Mouse (Mus musculus) lung, postnatal 0 days (tissue): ENCODE data around the gene Arfgap3. TPM values are rescaled to one million over a fixed set of nuclear protein-coding genes. Genes with fewer than 3 reads are reported as not detected.

Source experiments
- ATAC-seq: fragments of 200-750 bp; cut with Nextera tagmentation; 2 replicates; pipeline ENCODE4 v1.8.0; 2017; ENCODE audit warnings: moderate library complexity
- DNase-seq: peaks from one replicate; pipeline ENCODE4 v3.0.0-alpha.2; 2016; ENCODE audit warnings: low spot score
- H3K27ac ChIP-seq: fragments of 300-500 bp; sonication (generic); 2 replicates; pipeline ENCODE4 v1.5.1; 2014; ENCODE audit warnings: antibody characterized with exemption, mild to moderate bottlenecking, low read length, mixed read lengths
- H3K27me3 ChIP-seq: fragments of 300-500 bp; sonication (generic); replicated peaks from 2 replicates; pipeline ENCODE4 v1.6.1; 2014; ENCODE audit warnings: low read length, mixed read lengths; ENCODE audit not compliant: insufficient read depth
- H3K36me3 ChIP-seq: fragments of 300-500 bp; sonication (generic); 2 replicates; pipeline ENCODE4 v1.6.1; 2014; ENCODE audit warnings: low read length, mixed read lengths; ENCODE audit not compliant: insufficient read depth
- H3K4me1 ChIP-seq: fragments of 300-500 bp; sonication (generic); 2 replicates; pipeline ENCODE4 v1.6.1; 2014; ENCODE audit warnings: antibody characterized with exemption, low read depth, low read length, mixed read lengths; ENCODE audit not compliant: insufficient read depth
- H3K4me2 ChIP-seq: fragments of 300-500 bp; sonication (generic); replicated peaks from 2 replicates; pipeline ENCODE4 v1.6.1; 2014; ENCODE audit warnings: low read depth, mild to moderate bottlenecking, low read length, moderate library complexity, mixed read lengths
- H3K4me3 ChIP-seq: fragments of 300-500 bp; sonication (generic); 2 replicates; pipeline ENCODE4 v1.5.1; 2014; ENCODE audit warnings: low read depth, low read length
- H3K9ac ChIP-seq: fragments of 300-500 bp; sonication (generic); replicated peaks from 2 replicates; pipeline ENCODE4 v1.6.1; 2014; ENCODE audit warnings: low read depth, mild to moderate bottlenecking
- H3K9me3 ChIP-seq: fragments of 300-500 bp; sonication (generic); 2 replicates; pipeline ENCODE4 v1.6.1; 2016; ENCODE audit warnings: low read length, mixed read lengths
- CTCF ChIP-seq: IDR thresholded peaks from 2 replicates; pipeline ENCODE4 v1.5.1; 2016; ENCODE audit warnings: antibody characterized with exemption, mild to moderate bottlenecking
- EP300 ChIP-seq: IDR thresholded peaks from 2 replicates; pipeline ENCODE4 v1.6.1; 2016; ENCODE audit warnings: antibody characterized with exemption, mild to moderate bottlenecking, control low read depth
- WGBS: fragments of 180-500 bp; shearing (Covaris S2); extraction: QIAGEN DNeasy Blood & Tissue Kit; methylation state at CpG from one replicate; pipeline ENCODE4 v1.1.7; 2014; 5-methylcytosine and 5-hydroxymethylcytosine counted together
- polyA plus RNA-seq: library from polyadenylated mRNA; unstranded; fragments of >200 nt; fragmentation: Nextera tagmentation; extraction: Ambion mirVana; gene quantifications from 2 replicates; pipeline ENCODE4 v1.2.1, GENCODE M21; 2015

Arfgap3 gene
- polyA plus RNA-seq, 1 experiment from 2014 or later, result 44.2 TPM

GRCm38 (mm10) chr15:83299916-83300582, 50.0 kb downstream of the Arfgap3 start:
- Histone ChIP-seq H3K27me3 (no peaks in the 10 kb centered on the region), H3K4me1 (peaks cover 11% of the 10 kb centered on the region; the same call in 1 of the 2 replicates), H3K36me3 (0 out of 2 replicates have a peak, but pooled peaks cover 8% of the 10 kb centered on the region), H3K4me3 (no peak overlapping the region), H3K9ac (no peak overlapping the region), H3K9me3 (no peaks in the 10 kb centered on the region), H3K27ac (peak overlapping the region; percentile 68), H3K4me2 (no peak overlapping the region)
- peak; percentile 58 for DNase-seq
- 51% methylated on average over 10 of the region's 10 CpGs for WGBS
- peak; percentile 25 for ATAC-seq
- peak; percentile 56; the same call in 1 of the 2 replicates for TF ChIP-seq EP300
- no peak for TF ChIP-seq CTCF

DNA sequence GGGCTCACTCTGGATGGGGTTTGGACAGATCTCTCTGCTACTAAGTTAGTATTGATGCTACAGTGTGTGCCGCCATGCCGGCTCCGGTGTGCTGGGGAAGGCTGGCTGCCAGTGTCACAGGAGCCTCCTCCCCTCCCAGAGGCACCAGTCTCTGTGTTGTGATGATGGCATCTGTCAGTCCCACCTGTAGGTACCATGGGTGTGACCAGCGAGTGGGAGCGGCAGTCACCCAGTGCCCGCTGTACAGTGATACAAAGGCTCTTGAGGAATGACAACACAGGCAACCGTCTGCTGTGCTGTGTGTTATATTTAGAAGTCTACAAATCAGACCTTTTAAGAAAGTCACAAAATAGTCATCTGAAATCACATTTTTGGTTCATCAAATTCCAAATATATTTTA, 50.6 kb downstream of the Arfgap3 start:
- no peak overlapping the region for H3K27ac ChIP-seq
- 0 out of 2 replicates have a peak, but pooled peaks cover 8% of the 10 kb centered on the region for H3K36me3 ChIP-seq
- no peak for TF ChIP-seq CTCF
- no peak for TF ChIP-seq EP300
- no peak for DNase-seq
- H3K27me3 ChIP-seq, result no peaks in the 10 kb centered on the region
- H3K9ac ChIP-seq, result no peak overlapping the region
- ATAC-seq, result no peak
- WGBS, result 89% methylated on average over 7 of the region's 7 CpGs
- peaks cover 11% of the 10 kb centered on the region; the same call in 1 of the 2 replicates for H3K4me1 ChIP-seq
- H3K4me3 ChIP-seq, result no peak overlapping the region
- no peaks in the 10 kb centered on the region for H3K9me3 ChIP-seq
- no peak overlapping the region for H3K4me2 ChIP-seq

DNA sequence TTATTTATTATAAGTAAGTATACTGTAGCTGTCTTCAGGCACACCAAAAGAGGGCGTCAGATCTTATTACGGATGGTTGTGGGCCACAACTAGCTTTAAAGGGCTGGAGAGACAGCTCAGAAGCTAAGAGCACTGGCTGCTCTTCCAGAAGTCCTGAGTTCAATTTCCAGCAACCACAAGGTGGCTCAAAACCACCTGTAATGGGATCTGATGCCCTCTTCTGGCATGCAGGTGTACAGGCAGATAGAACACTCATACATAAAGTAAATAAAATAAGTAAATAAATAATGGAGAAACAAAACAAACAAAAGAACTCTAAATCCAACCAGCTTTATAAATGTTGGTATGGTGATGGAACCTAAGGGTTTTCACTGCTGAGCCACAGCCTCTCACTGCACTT, 51.2 kb downstream of the Arfgap3 start:
- ATAC-seq (no peak), DNase-seq (no peak)
- Histone ChIP-seq H3K27ac (no peak overlapping the region), H3K36me3 (0 out of 2 replicates have a peak, but pooled peaks cover 8% of the 10 kb centered on the region), H3K4me2 (no peak overlapping the region), H3K4me1 (peaks cover 7% of the 10 kb centered on the region; the same call in 1 of the 2 replicates), H3K4me3 (no peak overlapping the region), H3K27me3 (no peaks in the 10 kb centered on the region), H3K9ac (no peak overlapping the region), H3K9me3 (no peaks in the 10 kb centered on the region)
- TF ChIP-seq CTCF (peak; percentile 43), EP300 (no peak)
- 88% methylated on average over 2 of the region's 2 CpGs for WGBS

- no peaks in the 10 kb centered on the region for H3K27me3 ChIP-seq
- peaks cover 5% of the 10 kb centered on the region; the same call in 1 of the 2 replicates for H3K4me1 ChIP-seq
- H3K4me2 ChIP-seq, result no peak overlapping the region
- H3K27ac ChIP-seq, result no peak overlapping the region
- H3K4me3 ChIP-seq, result no peak overlapping the region
- 86% methylated on average over 8 of the region's 8 CpGs for WGBS
- DNase-seq, result no peak
- no peak overlapping the region for H3K9ac ChIP-seq
- ATAC-seq, result no peak
- H3K9me3 ChIP-seq, result no peaks in the 10 kb centered on the region
- 0 out of 2 replicates have a peak, but pooled peaks cover 8% of the 10 kb centered on the region for H3K36me3 ChIP-seq
- TF ChIP-seq EP300 (no peak), CTCF (peak; percentile 46)
Measured at GRCm38 (mm10) chr15:83298313-83298712, 51.7 kb downstream of the Arfgap3 start.

DNA sequence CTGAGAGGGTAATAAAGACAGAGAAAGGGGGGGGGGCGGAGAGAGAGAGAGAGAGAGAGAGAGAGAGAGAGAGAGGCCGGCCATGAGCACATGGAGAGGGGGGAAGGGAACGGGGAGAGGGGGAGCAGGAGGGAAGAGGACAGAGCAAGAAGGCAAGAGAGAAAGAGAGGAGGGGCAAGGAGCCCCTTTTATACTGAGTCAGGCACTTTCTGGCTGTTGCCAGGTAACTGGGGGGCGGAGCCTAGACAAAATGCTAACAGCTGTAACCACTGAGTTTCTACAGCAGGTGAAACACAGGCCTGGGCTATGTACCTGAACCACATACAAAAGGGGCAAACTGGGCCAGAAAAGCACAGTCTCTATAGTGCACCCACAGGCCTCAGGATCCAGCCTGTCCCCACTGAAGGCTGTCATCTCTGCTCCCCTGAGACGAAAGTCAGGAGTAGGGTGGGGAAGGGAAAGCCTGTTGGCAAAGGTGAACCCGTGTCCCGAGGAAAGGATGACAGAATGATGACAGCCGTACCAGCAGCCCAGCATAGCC, 53.2 kb downstream of the Arfgap3 start:
- Histone ChIP-seq H3K4me1 (peaks cover 5% of the 10 kb centered on the region; the same call in 1 of the 2 replicates), H3K4me3 (no peak overlapping the region), H3K27ac (no peak overlapping the region), H3K9ac (no peak overlapping the region), H3K27me3 (no peaks in the 10 kb centered on the region), H3K36me3 (0 out of 2 replicates have a peak, but pooled peaks cover 2% of the 10 kb centered on the region), H3K9me3 (no peaks in the 10 kb centered on the region), H3K4me2 (no peak overlapping the region)
- 47% methylated on average over 6 of the region's 8 CpGs for WGBS
- TF ChIP-seq CTCF, result no peak
- no peak for DNase-seq
- ATAC-seq, result no peak

DNA sequence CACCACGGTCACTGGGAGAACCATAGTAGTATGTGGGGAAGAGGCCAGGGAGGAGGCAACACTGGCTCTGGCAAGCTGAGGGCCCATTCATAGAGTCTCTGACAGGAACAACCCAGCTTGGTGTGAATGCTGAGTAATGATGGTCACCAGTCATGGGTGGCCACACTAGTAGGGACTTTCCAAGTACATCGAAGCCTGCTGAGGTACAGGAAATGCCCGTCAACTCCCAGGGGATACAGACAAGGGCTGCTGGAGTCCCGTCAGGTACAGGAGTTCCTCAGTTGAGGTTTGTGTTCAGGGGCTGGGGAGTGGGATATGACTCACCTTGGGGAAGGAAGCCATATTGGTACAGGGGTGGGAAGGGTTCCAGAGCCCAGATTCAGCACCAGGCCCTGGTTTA, 54.0 kb downstream of the Arfgap3 start:
- no peak overlapping the region for H3K4me3 ChIP-seq
- peaks cover 5% of the 10 kb centered on the region; the same call in 1 of the 2 replicates for H3K4me1 ChIP-seq
- H3K27me3 ChIP-seq, result no peaks in the 10 kb centered on the region
- 76% methylated on average over 4 of the region's 4 CpGs for WGBS
- H3K27ac ChIP-seq, result no peak overlapping the region
- DNase-seq, result no peak
- ATAC-seq, result no peak
- no peaks in the 10 kb centered on the region for H3K36me3 ChIP-seq
- no peak overlapping the region for H3K4me2 ChIP-seq
- H3K9ac ChIP-seq, result no peak overlapping the region
- TF ChIP-seq CTCF (no peak), EP300 (no peak)
- no peaks in the 10 kb centered on the region for H3K9me3 ChIP-seq
